Mouse (Mus musculus): ENCODE data around the gene Zmynd10. TPM values are rescaled to one million over a fixed set of nuclear protein-coding genes. Genes with fewer than 3 reads are reported as not detected.

The Zmynd10 gene
- total and polyA plus RNA-seq, 2 experiments: 0.10 to 0.28 TPM

DNA sequence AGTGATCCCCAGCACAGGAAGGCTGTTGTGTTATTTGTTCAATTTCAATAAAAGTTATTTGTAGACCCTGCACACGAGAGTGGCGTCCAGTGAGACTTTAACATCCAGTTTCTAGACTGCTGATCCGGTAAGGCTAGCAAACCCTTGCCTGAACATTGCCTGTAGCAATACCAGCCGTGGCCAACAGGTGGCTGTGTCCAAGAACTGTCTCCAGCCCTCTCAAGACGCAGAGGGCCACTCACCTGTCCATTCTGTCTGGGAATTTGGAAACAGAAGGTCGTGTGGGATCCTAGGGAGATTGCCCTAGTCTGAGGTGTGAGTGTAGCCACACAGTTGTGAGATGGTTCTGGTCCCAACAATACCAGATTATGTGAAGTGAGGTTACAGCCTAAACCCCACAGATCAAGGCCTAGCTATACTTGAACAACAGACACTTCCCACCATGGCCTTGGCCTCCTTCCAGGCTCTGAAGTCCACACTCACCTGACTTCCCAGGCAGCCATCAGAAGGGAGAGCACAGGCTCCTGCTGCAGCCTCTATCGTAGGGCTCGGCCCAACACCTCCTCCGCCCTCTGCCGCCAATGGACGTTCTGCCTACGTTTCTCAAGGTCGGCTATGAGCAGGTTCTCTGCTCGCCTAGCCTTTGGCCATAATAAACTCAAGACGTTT lies 19.1 kb downstream of the Zmynd10 start:
- H3K27ac ChIP-seq (replicated peaks; ENCODE audit: insufficient read depth, low read depth, low read length): peak overlapping the region; percentile 94
- 18% methylated on average over 15 of the region's 15 CpGs for WGBS
- no peaks in the 10 kb centered on the region for H3K27me3 ChIP-seq (ENCODE audit: control insufficient read depth, insufficient read depth, low read length)
- peaks cover 7% of the 10 kb centered on the region for H3K36me3 ChIP-seq (ENCODE audit: control insufficient read depth, insufficient read depth, low read length)
- TF ChIP-seq POLR2A (IDR thresholded peaks at IDR 0.05; ENCODE audit: extremely low read depth, insufficient read depth, low read length) (0 out of 2 replicates have a peak, but pooled peaks have one; percentile 26), CTCF (IDR thresholded peaks at IDR 0.05; ENCODE audit: low read depth, low read length) (peak; percentile 92)
- H3K9ac ChIP-seq (ENCODE audit: low read depth, low read length): peak overlapping the region; percentile 21
- peaks cover 29% of the 10 kb centered on the region; the same call in 1 of the 2 replicates for H3K79me2 ChIP-seq (ENCODE audit: control insufficient read depth, insufficient read depth, low read length)
- H3K4me1 ChIP-seq (ENCODE audit: control insufficient read depth, insufficient read depth, low read length): peaks cover 35% of the 10 kb centered on the region
- peak; percentile 79 for DNase-seq (ENCODE audit: extremely low read depth, low read depth, low spot score)
- H3K4me3 ChIP-seq (ENCODE audit: insufficient read depth, low read depth, low read length): peak overlapping the region; percentile 28

DNA sequence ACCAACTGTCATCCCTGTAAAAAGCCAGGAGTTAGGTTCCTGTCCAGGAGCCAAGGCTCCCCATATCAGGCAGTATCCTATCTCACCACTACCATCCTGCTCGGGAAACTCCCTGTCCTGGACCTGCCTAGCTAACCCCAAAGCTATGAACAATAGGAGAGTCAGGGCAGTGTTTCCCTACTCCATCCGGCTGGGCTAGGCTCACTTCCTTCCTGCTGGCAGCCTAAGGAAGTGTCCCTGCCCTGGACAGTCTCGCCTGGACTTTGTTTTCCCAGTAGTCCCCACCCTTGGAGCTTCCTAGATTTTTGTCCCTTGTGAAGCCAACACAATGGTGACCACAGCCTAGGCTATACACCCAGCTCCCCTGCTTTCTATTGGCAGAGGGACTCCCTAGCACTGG lies 19.8 kb downstream of the Zmynd10 start:
- H3K4me1 ChIP-seq (ENCODE audit: control insufficient read depth, insufficient read depth, low read length): peaks cover 41% of the 10 kb centered on the region
- WGBS: 7% methylated on average over 3 of the region's 3 CpGs

DNA sequence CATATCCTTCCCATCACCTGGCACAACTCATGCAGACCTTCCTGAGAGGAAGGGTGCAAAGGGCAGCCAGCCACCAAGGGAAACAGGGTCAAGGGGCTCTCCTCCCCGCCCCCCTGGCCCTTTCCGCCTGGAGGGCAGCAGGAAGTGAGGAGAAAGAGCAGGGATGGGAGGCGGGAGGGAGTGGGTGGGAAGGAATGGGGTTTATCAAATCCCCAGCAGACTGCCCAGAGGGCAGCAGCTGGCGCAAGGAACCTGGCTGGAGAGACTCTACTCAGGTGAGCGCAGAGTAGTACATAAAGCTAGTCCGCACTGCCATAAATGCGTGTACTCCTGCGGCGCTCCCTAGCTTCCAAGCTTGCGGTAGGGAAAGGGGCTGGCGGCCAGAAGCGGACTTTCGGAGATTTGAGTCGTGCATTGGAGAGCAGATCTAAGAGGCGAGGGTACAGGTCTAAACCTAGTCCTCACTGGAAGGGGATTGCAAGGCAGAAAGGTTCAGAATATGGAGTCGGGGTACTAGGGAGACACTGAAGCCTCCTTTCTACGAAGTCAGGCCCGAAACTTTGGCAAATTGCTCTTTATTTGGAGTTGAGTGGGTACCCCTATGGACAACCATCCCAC lies 20.7 kb downstream of the Zmynd10 start, which contains the start of gene Hyal2:
TSS of gene Hyal2 (plus strand) at position 244 of the 618 bp plus-strand sequence.
- TF ChIP-seq CTCF (IDR thresholded peaks at IDR 0.05; ENCODE audit: low read depth, low read length) (no peak), POLR2A (IDR thresholded peaks at IDR 0.05; ENCODE audit: extremely low read depth, insufficient read depth, low read length) (peak; percentile 69)
- Histone ChIP-seq H3K4me3 (ENCODE audit: insufficient read depth, low read depth, low read length) (peak within 1 kb of the TSS; percentile 83), H3K4me1 (ENCODE audit: control insufficient read depth, insufficient read depth, low read length) (peaks cover 41% of the 10 kb centered on the region), H3K9ac (ENCODE audit: low read depth, low read length) (peak within 1 kb of the TSS; percentile 82), H3K27me3 (ENCODE audit: control insufficient read depth, insufficient read depth, low read length) (no peaks in the 10 kb centered on the region), H3K27ac (replicated peaks; ENCODE audit: insufficient read depth, low read depth, low read length) (peak within 1 kb of the TSS; percentile 94), H3K36me3 (ENCODE audit: control insufficient read depth, insufficient read depth, low read length) (peaks cover 7% of the 10 kb centered on the region), H3K79me2 (ENCODE audit: control insufficient read depth, insufficient read depth, low read length) (peaks cover 33% of the 10 kb centered on the region; the same call in 1 of the 2 replicates)
- peak; percentile 76 for DNase-seq (ENCODE audit: extremely low read depth, low read depth, low spot score)
- WGBS: 11% methylated on average over 18 of the region's 18 CpGs

More for the DNA sequence above, 19.8 kb downstream of the Zmynd10 start:
- DNase-seq (ENCODE audit: extremely low read depth, low read depth, low spot score): peak; percentile 62
- 0 out of 2 replicates have a peak, but pooled peaks have one; percentile 30 for TF ChIP-seq CTCF (IDR thresholded peaks at IDR 0.05; ENCODE audit: low read depth, low read length)
- no peak for TF ChIP-seq POLR2A (IDR thresholded peaks at IDR 0.05; ENCODE audit: extremely low read depth, insufficient read depth, low read length)
- H3K27ac ChIP-seq (replicated peaks; ENCODE audit: insufficient read depth, low read depth, low read length): peak overlapping the region; percentile 94
- H3K4me3 ChIP-seq (ENCODE audit: insufficient read depth, low read depth, low read length): no peak overlapping the region
- no peaks in the 10 kb centered on the region for H3K27me3 ChIP-seq (ENCODE audit: control insufficient read depth, insufficient read depth, low read length)
- peaks cover 2% of the 10 kb centered on the region for H3K36me3 ChIP-seq (ENCODE audit: control insufficient read depth, insufficient read depth, low read length)
- peaks cover 29% of the 10 kb centered on the region; the same call in 1 of the 2 replicates for H3K79me2 ChIP-seq (ENCODE audit: control insufficient read depth, insufficient read depth, low read length)
- peak overlapping the region; percentile 82; the same call in 1 of the 2 replicates for H3K9ac ChIP-seq (ENCODE audit: low read depth, low read length)

DNA sequence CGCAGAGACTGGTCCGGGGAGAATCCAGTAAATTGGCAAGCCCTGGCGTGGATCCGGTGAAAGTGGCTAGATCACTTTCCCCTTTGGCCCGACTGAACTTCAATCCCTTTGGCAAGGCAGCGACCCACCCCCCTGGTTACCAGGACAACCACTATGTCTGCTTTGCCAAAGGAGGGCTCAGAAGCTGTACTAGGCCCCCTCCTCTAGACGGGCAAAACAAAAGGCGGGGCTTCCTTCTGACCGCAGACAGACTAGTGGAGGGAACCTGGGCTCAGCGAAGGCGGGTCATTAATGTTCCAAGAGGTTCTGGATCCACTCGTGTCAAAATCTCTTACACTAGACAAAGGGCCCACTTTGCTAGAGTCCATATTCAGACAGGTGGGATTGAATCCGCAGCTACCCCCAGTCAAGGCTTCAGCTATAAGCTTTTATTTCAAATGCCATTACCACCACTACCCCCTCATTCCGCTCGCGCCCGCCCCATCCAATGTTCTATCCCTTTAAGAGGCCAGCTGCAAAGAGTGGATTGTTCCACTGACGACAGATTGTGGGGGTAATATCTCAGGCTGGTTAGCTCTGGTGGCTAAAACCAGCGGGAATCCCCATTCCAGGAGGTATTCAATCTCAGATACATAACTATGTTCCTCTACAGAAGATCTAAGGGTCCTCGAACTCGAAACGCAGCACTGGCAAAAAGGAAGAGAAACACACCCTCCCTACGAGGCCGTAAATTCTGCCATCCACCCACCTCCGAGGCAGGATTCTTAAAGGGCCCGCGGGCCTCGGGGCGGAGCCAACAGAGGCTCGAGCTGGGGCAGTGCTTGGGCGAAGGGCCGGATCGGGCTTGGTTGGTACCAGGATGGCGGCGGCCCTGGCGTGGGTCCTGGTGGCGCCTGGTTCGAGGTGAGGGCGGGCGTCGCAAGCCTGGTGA lies 21.5 kb downstream of the Zmynd10 start:
- peaks cover 30% of the 10 kb centered on the region; the same call in 1 of the 2 replicates for H3K79me2 ChIP-seq (ENCODE audit: control insufficient read depth, insufficient read depth, low read length)
- H3K4me3 ChIP-seq (ENCODE audit: insufficient read depth, low read depth, low read length): peak overlapping the region; percentile 83
- peaks cover 7% of the 10 kb centered on the region for H3K36me3 ChIP-seq (ENCODE audit: control insufficient read depth, insufficient read depth, low read length)
- TF ChIP-seq POLR2A (IDR thresholded peaks at IDR 0.05; ENCODE audit: extremely low read depth, insufficient read depth, low read length) (0 out of 2 replicates have a peak, but pooled peaks have one; percentile 29), CTCF (IDR thresholded peaks at IDR 0.05; ENCODE audit: low read depth, low read length) (no peak)
- peak overlapping the region; percentile 94 for H3K27ac ChIP-seq (replicated peaks; ENCODE audit: insufficient read depth, low read depth, low read length)
- peak overlapping the region; percentile 82 for H3K9ac ChIP-seq (ENCODE audit: low read depth, low read length)
- peaks cover 41% of the 10 kb centered on the region for H3K4me1 ChIP-seq (ENCODE audit: control insufficient read depth, insufficient read depth, low read length)
- DNase-seq (ENCODE audit: extremely low read depth, low read depth, low spot score): peak; percentile 91
- under 1% methylated on average over 41 of the region's 41 CpGs for WGBS
- H3K27me3 ChIP-seq (ENCODE audit: control insufficient read depth, insufficient read depth, low read length): no peaks in the 10 kb centered on the region

DNA sequence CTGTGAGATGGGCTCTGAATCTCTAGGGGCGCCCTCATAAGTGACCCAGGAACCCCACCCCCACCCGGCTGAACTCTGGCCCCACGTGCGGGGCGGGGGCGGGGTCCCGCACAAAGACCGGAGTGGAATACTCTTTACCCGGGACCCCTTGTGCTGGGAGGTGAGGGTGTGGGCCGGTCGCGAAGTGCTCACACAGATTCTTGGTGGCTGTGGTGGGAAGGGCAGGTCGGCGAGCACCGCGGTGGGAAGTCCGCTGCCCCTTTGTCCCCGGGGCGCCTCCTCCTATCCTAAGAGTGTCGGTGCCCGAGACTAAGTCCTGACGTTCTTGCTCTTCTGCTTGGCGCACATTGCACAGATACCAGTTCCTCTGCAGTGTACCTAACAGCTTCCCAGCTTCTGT lies 22.2 kb downstream of the Zmynd10 start:
- Histone ChIP-seq H3K4me1 (ENCODE audit: control insufficient read depth, insufficient read depth, low read length) (peaks cover 35% of the 10 kb centered on the region), H3K36me3 (ENCODE audit: control insufficient read depth, insufficient read depth, low read length) (peaks cover 7% of the 10 kb centered on the region)

More for the DNA sequence above, 22.2 kb downstream of the Zmynd10 start:
- peak overlapping the region; percentile 94 for H3K27ac ChIP-seq (replicated peaks; ENCODE audit: insufficient read depth, low read depth, low read length)
- peak overlapping the region; percentile 83 for H3K4me3 ChIP-seq (ENCODE audit: insufficient read depth, low read depth, low read length)
- H3K27me3 ChIP-seq (ENCODE audit: control insufficient read depth, insufficient read depth, low read length): no peaks in the 10 kb centered on the region
- peaks cover 27% of the 10 kb centered on the region; the same call in 1 of the 2 replicates for H3K79me2 ChIP-seq (ENCODE audit: control insufficient read depth, insufficient read depth, low read length)
- under 1% methylated on average over 23 of the region's 23 CpGs for WGBS
- peak overlapping the region; percentile 82 for H3K9ac ChIP-seq (ENCODE audit: low read depth, low read length)
- DNase-seq (ENCODE audit: extremely low read depth, low read depth, low spot score): peak; percentile 60
- TF ChIP-seq POLR2A (IDR thresholded peaks at IDR 0.05; ENCODE audit: extremely low read depth, insufficient read depth, low read length): no peak
